Mouse (Mus musculus) G1E (cell line): ENCODE results near the gene Mrpl9.

ENCODE experiments used
- CTCF ChIP-seq: IDR thresholded peaks from 2 replicates; pipeline ENCODE4 v1.5.1; 2012; ENCODE audit warnings: low read depth, low read length, inconsistent platforms, mixed read lengths
- GATA1 ChIP-seq: IDR thresholded peaks from 2 replicates; pipeline ENCODE4 v1.6.1; 2012; ENCODE audit warnings: borderline replicate concordance, low read length, inconsistent platforms, mixed read lengths
- TAL1 ChIP-seq: conservative IDR thresholded peaks from 2 replicates; pipeline ENCODE4 v1.6.1; 2012; ENCODE audit warnings: low read depth, low read length, inconsistent platforms, mixed read lengths

GRCm38 (mm10) chr3:94396336-94396735 lies 46.8 kb upstream of the Mrpl9 start:
- TF ChIP-seq CTCF = no peak
- no peak for TF ChIP-seq GATA1
- no peak for TF ChIP-seq TAL1
